Mouse (Mus musculus): ENCODE results near the gene Efr3b. TPM values are rescaled to one million over a fixed set of nuclear protein-coding genes. Genes with fewer than 3 reads are reported as not detected.

The Efr3b gene
- 15.2 and 15.7 TPM in 2 replicates for polyA plus RNA-seq (2012; rRNA removed)

DNA sequence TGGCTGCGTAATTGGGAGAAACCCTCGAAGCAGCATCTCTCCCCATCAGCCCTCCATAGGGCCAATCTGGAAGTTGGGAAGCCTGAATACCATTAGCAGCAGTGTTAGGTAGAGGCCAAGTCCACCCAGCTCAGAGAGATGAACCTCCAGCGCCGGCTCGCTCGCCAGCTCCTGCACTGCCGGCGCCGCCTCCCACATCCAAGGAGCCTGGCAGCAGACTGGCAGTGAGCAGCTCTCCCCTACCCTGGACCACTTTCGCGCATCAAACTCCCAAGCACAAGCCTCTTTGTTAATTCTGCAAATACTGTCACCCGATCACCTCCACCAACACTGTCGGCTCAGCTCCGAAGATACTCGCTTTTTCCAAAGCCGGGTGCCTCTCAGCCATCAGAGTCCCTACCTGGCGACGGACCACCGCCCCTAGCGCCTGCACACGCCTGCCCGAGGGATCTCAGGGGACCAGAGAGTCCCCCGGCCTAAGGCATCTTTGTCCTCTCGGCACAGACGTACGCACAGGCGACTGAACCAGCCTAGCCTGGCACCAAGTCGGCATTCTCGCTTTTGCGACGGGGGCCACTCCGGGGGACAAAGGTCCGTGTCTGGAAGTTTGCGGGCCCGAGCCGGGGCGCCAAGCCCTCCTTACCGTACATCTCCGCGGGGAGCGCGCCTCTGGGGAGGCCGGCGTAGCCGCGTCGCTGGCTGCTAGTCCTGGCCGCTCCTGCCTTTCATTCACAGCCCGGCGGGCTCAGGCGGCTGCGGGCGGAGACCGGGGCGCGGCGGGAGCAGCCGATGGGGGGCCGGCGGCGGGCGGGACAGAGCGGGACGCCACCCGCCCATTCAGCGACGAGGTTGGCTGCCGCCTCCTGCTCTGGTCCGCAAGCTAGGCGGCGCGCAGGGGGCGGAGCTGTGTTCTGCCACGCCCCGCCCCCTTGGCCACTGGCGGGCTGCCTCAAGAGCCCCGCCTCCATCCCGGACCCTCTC, at the start of gene Efr3b:
TSS of gene Efr3b (minus strand) at position 855 of the 981 bp plus-strand sequence.

GRCm38 (mm10) chr12:4082132-4083001, 43.7 kb upstream of the Efr3b start, which contains the start of gene Dnajc27:
Dnajc27 (plus strand) TSS chr12:4082583.

GRCm38 (mm10) chr12:3954651-3955050, 84.1 kb downstream of the Efr3b start, which contains the start of gene Pomc:
Pomc (plus strand) TSS chr12:3954951.

Other genes with a start within 250 kb of the Efr3b start
- gene Dnmt3a, start 232.9 kb downstream of the Efr3b start, polyA plus RNA-seq (2012; rRNA removed) = 69.7 and 76.0 TPM in 2 replicates
- gene Pomc, start 84.0 kb downstream of the Efr3b start, polyA plus RNA-seq (2012; rRNA removed) = 5.5 and 10.5 TPM in 2 replicates
- 14.4 and 16.1 TPM in 2 replicates for gene Dnajc27, start 43.7 kb upstream of the Efr3b start, polyA plus RNA-seq (2012; rRNA removed)
- gene Adcy3, start 94.2 kb upstream of the Efr3b start, polyA plus RNA-seq (2012; rRNA removed) = 4.4 and 7.1 TPM in 2 replicates
- gene Ptrhd1, start 195.1 kb upstream of the Efr3b start, polyA plus RNA-seq (2012; rRNA removed) = 4.0 and 5.1 TPM in 2 replicates
- gene Cenpo, start 195.4 kb upstream of the Efr3b start, polyA plus RNA-seq (2012; rRNA removed) = 22.9 and 26.6 TPM in 2 replicates

Data from central nervous system, embryonic 11.5 days (tissue).